Mouse (Mus musculus) CH12.LX (cell line): ENCODE data around the gene Actr8. TPM values are rescaled to one million over a fixed set of nuclear protein-coding genes. Genes with fewer than 3 reads are reported as not detected.

Experiments used
- DNase-seq: peaks from one replicate; pipeline ENCODE4 v3.0.0-alpha.2; 2013; ENCODE audit errors: extremely low read depth
- H3K27ac ChIP-seq: 2 replicates; pipeline ENCODE4 v1.5.1; 2012; ENCODE audit warnings: low read depth, mild to moderate bottlenecking, control low read depth, moderate library complexity; ENCODE audit not compliant: insufficient read depth
- H3K27me3 ChIP-seq: replicated peaks from 2 replicates; pipeline ENCODE3; 2012; ENCODE audit warnings: inconsistent platforms
- H3K36me3 ChIP-seq, 2 experiments: replicated peaks in 1 of 2; 2 replicates each; pipeline versions ENCODE3 to v1.6.1; 2012; ENCODE audit warnings: inconsistent platforms in 1 of 2, low read length in 1 of 2, mild to moderate bottlenecking in 1 of 2, mixed read lengths in 1 of 2, moderate library complexity in 1 of 2; ENCODE audit not compliant: control insufficient read depth in 1 of 2, insufficient read depth in 1 of 2
- H3K4me1 ChIP-seq, 2 experiments: 2 replicates each; pipeline ENCODE4 v1.6.1; 2012; ENCODE audit warnings: inconsistent platforms in 1 of 2, moderate library complexity in 1 of 2; ENCODE audit not compliant: insufficient read depth in 2 of 2, control insufficient read depth in 1 of 2
- H3K4me2 ChIP-seq: 2 replicates; pipeline ENCODE4 v1.6.1; 2012; ENCODE audit warnings: low read depth, mild to moderate bottlenecking, control low read depth; ENCODE audit not compliant: poor library complexity, insufficient read depth, severe bottlenecking
- H3K4me3 ChIP-seq, 3 experiments: fragments of 150-350 bp in 1 of 3; sonication (generic) in 1 of 3; replicated peaks in 1 of 3; 2 replicates each; pipeline versions ENCODE3 to v1.5.1; 2011 to 2012; ENCODE audit warnings: low read depth in 2 of 3, low read length in 2 of 3, mild to moderate bottlenecking in 2 of 3, moderate library complexity in 2 of 3, control low read depth in 1 of 3, improper control_type of control experiment in 1 of 3, inconsistent platforms in 1 of 3, mixed read lengths in 1 of 3; ENCODE audit not compliant: poor library complexity in 1 of 3
- H3K79me2 ChIP-seq: replicated peaks from 2 replicates; pipeline ENCODE4 v1.6.1; 2012; ENCODE audit warnings: mild to moderate bottlenecking, moderate library complexity; ENCODE audit not compliant: control insufficient read depth, poor library complexity, insufficient read depth, severe bottlenecking; ENCODE audit errors: extremely low read depth
- H3K9ac ChIP-seq: 2 replicates; pipeline ENCODE4 v1.6.1; 2012; ENCODE audit warnings: low read depth, mild to moderate bottlenecking, control low read depth, moderate library complexity; ENCODE audit not compliant: insufficient read depth
- H3K9me3 ChIP-seq: replicated peaks from 2 replicates; pipeline ENCODE3; 2012; ENCODE audit warnings: low read length, inconsistent platforms, mixed read lengths
- BHLHE40 ChIP-seq: IDR thresholded peaks from 2 replicates; pipeline ENCODE4 v1.6.1; 2011; ENCODE audit warnings: mild to moderate bottlenecking, low read depth, low read length, improper control_type of control experiment
- CHD2 ChIP-seq: IDR thresholded peaks from 2 replicates; pipeline ENCODE4 v1.6.1; 2011; ENCODE audit warnings: low read length, improper control_type of control experiment
- CTCF ChIP-seq, 2 experiments: IDR thresholded peaks in 1 of 2; conservative IDR thresholded peaks in 1 of 2; 2 replicates each; pipeline ENCODE4 v1.5.1; 2011 to 2012; ENCODE audit warnings: low read depth in 2 of 2, low read length in 2 of 2, improper control_type of control experiment in 1 of 2, inconsistent platforms in 1 of 2, mild to moderate bottlenecking in 1 of 2, moderate library complexity in 1 of 2
- MAZ ChIP-seq: IDR thresholded peaks from 2 replicates; pipeline ENCODE4 v1.6.1; 2012; ENCODE audit warnings: low read depth, mild to moderate bottlenecking, inconsistent platforms, low read length, improper control_type of control experiment, moderate library complexity
- MYC ChIP-seq: IDR thresholded peaks from 2 replicates; pipeline ENCODE4 v1.6.1; 2011; ENCODE audit warnings: low read depth, mild to moderate bottlenecking, improper control_type of control experiment, low read length
- NELFE ChIP-seq: IDR thresholded peaks from 2 replicates; pipeline ENCODE4 v1.6.1; 2011; ENCODE audit warnings: low read depth, low read length, improper control_type of control experiment
- POLR2A ChIP-seq: IDR thresholded peaks from 2 replicates; pipeline ENCODE4 v1.6.1; 2011; ENCODE audit warnings: low read depth, mild to moderate bottlenecking, improper control_type of control experiment, low read length
- RAD21 ChIP-seq: IDR thresholded peaks from 2 replicates; pipeline ENCODE4 v1.6.1; 2011; ENCODE audit warnings: low read depth, mild to moderate bottlenecking, low read length, improper control_type of control experiment, moderate library complexity
- SIN3A ChIP-seq: IDR thresholded peaks from 2 replicates; pipeline ENCODE4 v1.6.1; 2012; ENCODE audit warnings: low read length, improper control_type of control experiment, inconsistent platforms
- SMC3 ChIP-seq: IDR thresholded peaks from 2 replicates; pipeline ENCODE4 v1.6.1; 2011; ENCODE audit warnings: low read depth, low read length, improper control_type of control experiment
- TBP ChIP-seq: conservative IDR thresholded peaks from 2 replicates; pipeline ENCODE4 v1.6.1; 2011; ENCODE audit warnings: low read depth, low read length, improper control_type of control experiment
- TCF12 ChIP-seq: IDR thresholded peaks from 2 replicates; pipeline ENCODE4 v1.6.1; 2014; ENCODE audit warnings: low read depth, mild to moderate bottlenecking, inconsistent platforms, low read length, improper control_type of control experiment
- ZC3H11A ChIP-seq: IDR thresholded peaks from 2 replicates; pipeline ENCODE4 v1.6.1; 2012; ENCODE audit warnings: low read depth, mild to moderate bottlenecking, inconsistent platforms, low read length, improper control_type of control experiment
- ZKSCAN1 ChIP-seq: IDR thresholded peaks from 2 replicates; pipeline ENCODE4 v1.6.1; 2012; ENCODE audit warnings: low read depth, inconsistent platforms, low read length, improper control_type of control experiment, borderline replicate concordance
- ZMIZ1 ChIP-seq: IDR thresholded peaks from 2 replicates; pipeline ENCODE4 v1.6.1; 2012; ENCODE audit warnings: low read depth, mild to moderate bottlenecking, inconsistent platforms, low read length, improper control_type of control experiment
- ZNF384 ChIP-seq: IDR thresholded peaks from 2 replicates; pipeline ENCODE4 v1.6.1; 2012; ENCODE audit warnings: low read depth, low read length, improper control_type of control experiment, inconsistent platforms
- dilution Hi-C: fragments of 300-500 bp; cut with MboI; formaldehyde crosslinking; loops from 2 replicates; pipeline ENCODE4 v1.14.3; 2020; ENCODE audit warnings: low sequenced_read_pairs; ENCODE audit not compliant: extremely low pct_unique_long_range_greater_than_20kb, extremely low pct_ligation_motif_present
- in situ Hi-C: fragments of 300-500 bp; cut with MboI; formaldehyde crosslinking; loops from 3 replicates; pipeline ENCODE4 v1.14.3; 2019; ENCODE audit warnings: low sequenced_read_pairs, low pct_ligation_motif_present, low pct_unique_long_range_greater_than_20kb, mixed read lengths
- polyA plus RNA-seq: library from polyadenylated mRNA; unstranded; fragments of >175 nt; gene quantifications from 2 replicates; pipeline ENCODE4 v1.2.1, GENCODE M21; 2012; ENCODE audit warnings: low read depth; ENCODE audit not compliant: insufficient read length
- total RNA-seq, 2 experiments: library from RNA; depleted of rRNA; stranded (reverse); fragments of 300-350 nt in 1 of 2; fragments of >200 nt in 1 of 2; gene quantifications; 2 replicates each; pipeline ENCODE4 v1.2.3; 2012 to 2014

Gene Actr8
- total and polyA plus RNA-seq, 3 experiments: 26.7 to 34.3 (median 33.4) TPM

- no peak for DNase-seq
- Histone ChIP-seq H3K27me3 (no peaks in the 10 kb centered on the region), H3K4me1 (peaks cover 0 to 21% of the 10 kb centered on the region in 2 experiments; a peak in 2 of 4 replicates), H3K9ac (no peak overlapping the region), H3K4me2 (no peak overlapping the region), H3K9me3 (no peaks in the 10 kb centered on the region)
- no peak for TF ChIP-seq SMC3
- TF ChIP-seq CHD2: no peak
- no peak for TF ChIP-seq ZMIZ1
- TF ChIP-seq, all 38 proteins: peak for 0
- H3K27ac ChIP-seq: no peak overlapping the region
- no peaks in the 10 kb centered on the region for H3K79me2 ChIP-seq
- no peak overlapping the region for H3K4me3 ChIP-seq
- dilution Hi-C loops: no loop called here
- no peaks in the 10 kb centered on the region for H3K36me3 ChIP-seq
- in situ Hi-C loops: loop anchor here (5.0 kb wide), 1 partner anchor 38 kb away; no protein-coding TSS in a partner anchor
These were observed 61.3 kb downstream of the Actr8 start for GRCm38 (mm10) chr14:30039413-30039812.

GRCm38 (mm10) chr14:30041836-30042235 is 63.7 kb downstream of the Actr8 start:
- dilution Hi-C loops (no loop called here), in situ Hi-C loops (no loop called here)
- peaks cover 0 to 20% of the 10 kb centered on the region in 2 experiments; a peak in 2 of 4 replicates for H3K4me1 ChIP-seq
- H3K27ac ChIP-seq: no peak overlapping the region
- no peak overlapping the region for H3K4me2 ChIP-seq
- H3K36me3 ChIP-seq: no peaks in the 10 kb centered on the region
- no peaks in the 10 kb centered on the region for H3K27me3 ChIP-seq
- DNase-seq: no peak
- H3K4me3 ChIP-seq: no peak overlapping the region
- no peaks in the 10 kb centered on the region for H3K9me3 ChIP-seq
- no peak overlapping the region for H3K9ac ChIP-seq
- no peaks in the 10 kb centered on the region for H3K79me2 ChIP-seq
- TF ChIP-seq MYC (no peak), RAD21 (no peak), POLR2A (no peak), SIN3A (no peak), TBP (no peak), CHD2 (no peak), ZC3H11A (no peak), ZKSCAN1 (no peak), ZNF384 (no peak), CTCF (conservative IDR thresholded peaks at IDR 0.05 in 1 of 2, IDR thresholded peaks at IDR 0.05 in 1 of 2; ENCODE audit: low read depth in 2 of 2, low read length in 2 of 2) (no peak), NELFE (no peak), MAZ (no peak), ZMIZ1 (no peak), BHLHE40 (no peak), TCF12 (no peak)
